Mouse (Mus musculus): Measurements from ENCODE around the gene Ccdc187.

Gene Ccdc187

GRCm38 (mm10) chr2:26294457-26294856 lies at the start of gene Ccdc187:
Ccdc187 (minus strand) TSS chr2:26294557.
- no peak for DNase-seq (ENCODE audit: low read depth)

DNA sequence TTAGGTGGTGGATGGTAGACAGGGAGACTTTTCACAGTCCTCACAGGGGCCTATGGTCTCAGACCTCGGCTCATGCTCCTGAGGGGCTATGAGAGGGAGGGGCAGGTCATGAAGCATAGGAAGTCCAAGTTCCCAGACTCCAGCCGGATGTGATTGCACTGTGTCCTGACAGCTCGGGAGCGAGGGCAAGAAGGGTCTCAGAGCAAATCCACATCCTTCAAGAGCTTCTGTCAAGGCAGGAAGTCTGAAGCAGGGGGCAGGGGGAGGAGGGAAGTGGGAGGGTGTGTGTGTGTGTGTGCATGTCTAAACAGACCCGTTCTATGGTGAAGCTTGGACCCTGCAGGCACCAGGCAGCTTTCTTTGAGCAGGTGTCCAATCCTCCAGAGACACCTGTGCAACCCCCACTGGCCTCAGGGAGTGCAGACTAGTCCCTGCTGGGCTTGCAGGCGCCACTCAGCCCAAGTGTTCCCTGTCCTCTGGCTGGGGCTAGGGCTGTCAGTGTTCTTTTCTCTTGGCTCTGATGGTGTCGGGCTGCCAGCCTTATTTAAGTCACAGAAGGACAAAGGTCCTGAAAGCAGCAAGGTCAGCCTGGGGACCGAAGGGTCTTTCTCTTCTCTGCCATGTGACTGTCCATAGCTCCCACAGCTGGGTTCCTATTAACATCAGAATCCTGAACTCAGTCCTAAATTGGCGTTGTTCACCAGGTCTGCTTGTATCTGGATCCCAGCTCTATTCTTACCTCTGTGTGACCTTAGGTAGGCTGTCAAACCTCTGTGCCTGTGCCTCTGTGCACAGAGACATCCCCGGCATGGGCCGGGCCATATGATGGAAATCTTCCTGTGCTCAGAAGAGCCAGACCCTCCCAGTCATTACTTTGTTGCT lies 48.5 kb upstream of the Ccdc187 start:
- no peak for DNase-seq (ENCODE audit: low read depth)

- no peak for DNase-seq (ENCODE audit: low read depth)
Observed at GRCm38 (mm10) chr2:26342044-26342443, 47.7 kb upstream of the Ccdc187 start.

GRCm38 (mm10) chr2:26341510-26341981 lies 47.2 kb upstream of the Ccdc187 start:
- no peak for DNase-seq (ENCODE audit: low read depth)

DNA sequence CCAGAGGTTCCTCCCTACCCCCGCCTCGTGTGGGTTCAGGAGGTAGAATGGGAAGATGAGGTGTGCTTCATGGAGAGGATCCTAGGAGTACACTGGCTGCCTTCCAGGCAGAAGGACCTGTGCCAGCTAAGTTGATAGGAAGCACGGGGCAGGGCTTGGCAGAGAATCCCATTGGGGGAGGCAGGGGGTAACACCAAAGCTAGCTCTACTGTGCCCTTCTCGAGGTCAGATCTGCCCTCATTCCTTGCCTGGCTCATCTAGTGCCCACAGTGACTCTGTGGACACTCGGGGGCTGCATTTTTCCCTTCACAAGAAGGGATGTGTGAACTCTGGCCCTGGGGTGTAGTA lies 44.8 kb upstream of the Ccdc187 start:
- no peak for DNase-seq (ENCODE audit: low read depth)

DNA sequence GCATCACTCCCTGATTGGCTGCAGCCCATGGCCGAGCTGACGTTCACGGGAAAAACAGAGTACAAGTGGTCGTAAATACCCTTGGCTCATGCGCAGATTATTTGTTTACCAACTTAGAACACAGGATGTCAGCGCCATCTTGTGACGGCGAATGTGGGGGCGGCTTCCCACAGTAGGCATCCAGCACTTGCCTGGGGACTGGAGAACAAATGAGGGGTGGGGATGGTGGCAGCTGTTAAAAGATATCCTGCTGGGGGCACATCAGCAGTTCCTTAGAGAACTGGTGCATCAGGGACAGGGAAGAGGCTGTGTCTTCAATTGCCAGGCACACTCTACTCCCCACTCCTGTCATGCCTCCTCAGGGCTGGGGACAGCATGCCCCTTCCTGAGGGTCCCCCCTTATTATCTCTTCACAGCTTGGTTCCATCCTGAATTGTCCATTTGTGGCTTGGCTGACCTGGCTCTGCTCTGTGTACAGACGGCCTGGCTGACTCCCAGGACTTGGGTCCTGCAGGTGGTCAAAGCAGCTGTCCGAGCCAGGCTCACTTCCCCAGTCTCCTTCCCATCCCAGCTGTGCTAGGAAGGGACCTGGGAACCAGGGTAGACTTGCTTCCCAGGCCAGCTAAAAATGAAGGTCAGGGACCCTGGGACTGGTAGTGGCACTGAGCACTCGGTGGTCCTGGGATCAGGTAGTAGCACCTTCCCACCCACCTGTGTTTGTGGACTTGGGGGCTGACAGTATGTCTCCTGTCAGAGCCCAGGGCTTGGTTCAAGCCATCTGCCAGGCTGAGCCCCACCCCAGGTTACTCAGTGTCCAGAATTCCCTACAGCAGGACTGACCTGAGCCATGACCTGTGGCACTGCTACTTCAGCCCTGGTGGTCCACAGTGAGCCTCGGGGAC lies 44.2 kb upstream of the Ccdc187 start:
- DNase-seq (ENCODE audit: low read depth), result no peak

DNA sequence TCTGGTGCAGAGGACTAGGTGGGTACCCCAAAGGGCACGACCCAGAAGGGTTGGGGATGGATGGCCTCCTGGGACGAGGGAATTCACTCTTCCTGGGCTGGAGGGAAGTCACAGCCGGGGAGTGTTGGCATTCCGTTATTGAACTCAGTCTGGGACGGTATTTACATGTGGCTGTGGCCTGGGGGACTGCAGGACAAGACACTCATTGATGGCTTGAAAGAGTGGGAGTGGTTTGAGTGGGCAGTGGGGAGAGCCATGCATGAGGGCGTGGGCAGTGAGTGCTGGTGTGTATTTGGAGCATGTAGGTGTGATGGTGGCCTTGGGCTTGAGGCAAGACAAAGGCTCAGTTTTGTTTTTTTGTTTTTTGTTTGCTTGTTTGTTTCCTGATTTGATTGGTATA lies 36.3 kb upstream of the Ccdc187 start:
- DNase-seq (ENCODE audit: low read depth), result no peak

DNA sequence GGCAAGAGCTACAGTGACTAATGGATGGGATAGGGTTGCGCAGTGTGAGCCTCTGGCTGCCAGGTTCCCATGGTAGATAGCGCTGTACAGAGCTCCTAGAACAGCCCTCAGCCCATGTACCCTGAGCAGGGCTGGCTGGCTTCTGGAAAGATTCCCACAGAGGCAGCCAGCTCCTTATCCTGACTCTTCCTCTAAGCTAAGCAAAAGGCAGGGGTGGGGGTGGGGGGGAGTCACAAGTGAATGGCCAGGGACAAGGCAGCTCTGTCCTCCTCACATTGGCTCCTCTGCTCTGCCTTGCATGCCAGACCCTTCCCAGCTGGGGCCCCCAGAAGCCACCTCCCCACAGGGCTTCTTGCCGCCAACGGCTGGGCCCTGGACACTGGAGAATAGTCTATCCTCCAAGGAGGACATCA lies 35.7 kb upstream of the Ccdc187 start:
- DNase-seq (ENCODE audit: low read depth), result no peak

DNA sequence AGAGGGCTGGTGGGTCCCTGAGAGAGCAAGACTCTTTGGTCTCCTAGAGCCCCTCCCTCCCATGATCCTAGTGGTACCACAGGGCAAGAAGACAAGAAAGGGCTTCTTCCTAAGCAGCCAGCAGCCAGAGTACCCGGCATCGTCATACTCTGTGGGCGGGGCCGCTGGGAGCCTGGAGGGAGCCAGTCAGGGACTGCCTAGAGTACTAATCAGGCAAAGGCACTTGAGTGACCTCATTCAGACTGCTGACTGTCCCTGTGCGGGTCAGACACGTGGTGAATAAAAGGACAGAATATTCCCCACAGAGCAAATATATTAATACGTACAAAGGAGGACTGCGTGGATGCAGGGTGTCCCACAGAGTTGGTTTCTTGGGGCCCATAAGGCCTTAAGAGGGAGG lies 35.0 kb upstream of the Ccdc187 start:
- DNase-seq (ENCODE audit: low read depth), result no peak

- DNase-seq (ENCODE audit: low read depth), result no peak
Observed at GRCm38 (mm10) chr2:26327852-26328251, 33.5 kb upstream of the Ccdc187 start.

DNA sequence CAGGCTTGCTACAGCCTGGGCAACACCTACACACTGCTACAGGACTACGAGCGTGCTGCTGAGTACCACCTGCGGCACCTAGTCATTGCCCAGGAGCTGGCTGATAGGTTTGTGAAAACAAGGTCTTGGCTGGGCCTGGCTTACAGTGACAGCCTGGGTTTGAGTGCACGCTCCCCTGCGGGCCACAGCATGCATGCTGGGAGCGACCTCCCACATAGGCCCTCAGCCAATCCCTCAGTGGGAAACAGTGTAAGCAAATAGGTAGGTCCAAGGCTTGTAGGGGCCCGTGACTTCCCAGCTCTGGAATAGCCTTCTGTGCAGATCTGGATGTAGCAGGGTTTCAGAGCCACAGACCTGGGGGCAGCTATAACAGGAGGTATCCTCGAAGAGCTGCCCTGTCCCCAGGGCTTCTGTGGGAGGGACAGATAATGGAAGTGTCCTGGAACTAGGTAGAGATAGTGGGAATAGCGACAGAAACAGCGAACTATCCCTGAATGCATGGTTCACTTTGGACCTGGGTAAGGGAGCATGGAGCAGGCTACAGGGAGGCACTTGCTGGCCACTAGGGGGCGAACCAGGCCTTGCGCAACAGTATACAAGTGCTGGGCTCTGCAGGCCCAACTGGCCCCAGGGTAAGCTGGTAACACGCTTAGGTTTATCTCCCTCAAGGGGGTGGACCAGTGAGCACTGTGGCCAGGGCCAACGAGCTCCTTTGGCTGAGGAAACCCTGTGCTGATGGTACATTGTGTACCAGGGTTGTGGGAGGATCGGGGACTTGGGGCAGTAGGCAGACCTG lies 31.2 kb upstream of the Ccdc187 start:
- peak; percentile 71 for DNase-seq (ENCODE audit: low read depth)

DNA sequence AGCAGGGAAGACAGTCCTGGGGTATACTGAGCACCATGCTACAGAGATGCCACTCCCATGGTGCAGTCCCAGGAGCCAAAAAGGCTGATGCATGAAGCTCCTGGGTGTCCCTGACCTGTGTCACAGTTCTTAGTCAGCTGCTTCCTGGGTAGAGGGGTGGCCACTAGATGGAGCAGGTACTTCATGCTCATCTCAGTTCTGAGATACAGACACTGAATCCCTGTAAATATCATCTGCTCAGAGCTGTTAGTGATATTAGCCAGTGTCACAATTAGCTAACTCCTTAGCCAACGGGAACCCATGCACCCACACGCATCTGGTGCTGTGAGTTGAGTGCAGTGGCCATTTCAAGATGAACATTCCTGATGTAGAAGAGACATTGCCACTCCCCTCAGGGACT lies 30.6 kb upstream of the Ccdc187 start:
- DNase-seq (ENCODE audit: low read depth), result no peak

- DNase-seq (ENCODE audit: low read depth), result no peak
Observed at GRCm38 (mm10) chr2:26323589-26324325, 29.4 kb upstream of the Ccdc187 start.

- DNase-seq (ENCODE audit: low read depth), result no peak
Observed at GRCm38 (mm10) chr2:26320245-26321185, 26.2 kb upstream of the Ccdc187 start.

GRCm38 (mm10) chr2:26319519-26320244 lies 25.3 kb upstream of the Ccdc187 start:
- no peak for DNase-seq (ENCODE audit: low read depth)

GRCm38 (mm10) chr2:26319109-26319508 lies 24.8 kb upstream of the Ccdc187 start:
- DNase-seq (ENCODE audit: low read depth), result no peak

DNA sequence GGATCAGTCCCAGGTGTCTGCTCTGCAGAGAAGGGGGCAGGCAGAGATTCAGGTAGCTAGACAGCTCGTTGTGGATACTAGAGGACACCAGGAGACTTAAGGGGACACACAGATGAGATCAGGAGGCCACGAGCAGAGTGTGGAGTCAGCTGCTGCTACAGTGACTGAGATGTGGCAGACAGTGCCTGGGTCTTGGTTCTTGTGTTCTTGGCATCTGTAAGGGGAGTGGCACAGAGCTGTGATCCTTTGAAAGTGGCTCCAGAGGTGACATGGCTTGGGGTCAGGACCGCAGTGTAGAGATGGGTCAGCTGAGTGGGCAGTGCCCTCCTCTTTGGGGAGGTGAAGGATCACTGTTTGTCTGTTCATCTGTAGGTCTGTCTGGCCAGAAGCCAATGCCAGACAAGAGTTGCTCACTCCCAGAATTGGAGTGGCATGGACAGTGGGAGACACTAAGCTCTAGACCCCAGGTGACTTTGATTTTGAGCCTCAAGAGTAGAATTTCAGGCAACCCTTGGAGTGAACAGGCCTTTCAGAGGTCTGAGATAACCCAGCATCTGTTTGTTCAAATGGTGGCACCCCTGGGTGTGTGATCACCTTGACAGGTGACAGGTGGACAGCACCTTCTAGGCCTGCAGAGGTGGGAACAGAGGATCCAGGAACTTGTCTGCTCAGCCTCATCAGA lies 23.8 kb upstream of the Ccdc187 start:
- no peak for DNase-seq (ENCODE audit: low read depth)

GRCm38 (mm10) chr2:26317371-26317770 lies 23.0 kb upstream of the Ccdc187 start:
- DNase-seq (ENCODE audit: low read depth), result no peak

Measured in c-Kit-positive CD71-positive TER-119-negative erythroid progenitor cells, embryonic 14.5 days (primary cell).